Mouse (Mus musculus): ENCODE data around the gene Ovol1.

The Ovol1 gene

GRCm38 (mm10) chr19:5560457-5561041 is at the start of gene Ovol1:
Ovol1 (minus strand) TSS chr19:5560646.
- DNase-seq, result peak; percentile 84

- peak; percentile 94 for DNase-seq
These were observed 49.3 kb upstream of the Ovol1 start, which contains the start of gene Kat5 for GRCm38 (mm10) chr19:5609547-5610404. Kat5 (minus strand) TSS chr19:5610237.

GRCm38 (mm10) chr19:5609171-5609546 is 48.7 kb upstream of the Ovol1 start:
- DNase-seq, result no peak

GRCm38 (mm10) chr19:5608707-5609106 is 48.3 kb upstream of the Ovol1 start:
- no peak for DNase-seq

- DNase-seq, result no peak
These were observed 47.4 kb upstream of the Ovol1 start for GRCm38 (mm10) chr19:5607705-5608410.

GRCm38 (mm10) chr19:5606196-5606595 is 45.8 kb upstream of the Ovol1 start:
- DNase-seq, result no peak

GRCm38 (mm10) chr19:5605126-5605525 is 44.7 kb upstream of the Ovol1 start:
- DNase-seq, result no peak

- no peak for DNase-seq
These were observed 43.2 kb upstream of the Ovol1 start for GRCm38 (mm10) chr19:5603664-5604063.

DNA sequence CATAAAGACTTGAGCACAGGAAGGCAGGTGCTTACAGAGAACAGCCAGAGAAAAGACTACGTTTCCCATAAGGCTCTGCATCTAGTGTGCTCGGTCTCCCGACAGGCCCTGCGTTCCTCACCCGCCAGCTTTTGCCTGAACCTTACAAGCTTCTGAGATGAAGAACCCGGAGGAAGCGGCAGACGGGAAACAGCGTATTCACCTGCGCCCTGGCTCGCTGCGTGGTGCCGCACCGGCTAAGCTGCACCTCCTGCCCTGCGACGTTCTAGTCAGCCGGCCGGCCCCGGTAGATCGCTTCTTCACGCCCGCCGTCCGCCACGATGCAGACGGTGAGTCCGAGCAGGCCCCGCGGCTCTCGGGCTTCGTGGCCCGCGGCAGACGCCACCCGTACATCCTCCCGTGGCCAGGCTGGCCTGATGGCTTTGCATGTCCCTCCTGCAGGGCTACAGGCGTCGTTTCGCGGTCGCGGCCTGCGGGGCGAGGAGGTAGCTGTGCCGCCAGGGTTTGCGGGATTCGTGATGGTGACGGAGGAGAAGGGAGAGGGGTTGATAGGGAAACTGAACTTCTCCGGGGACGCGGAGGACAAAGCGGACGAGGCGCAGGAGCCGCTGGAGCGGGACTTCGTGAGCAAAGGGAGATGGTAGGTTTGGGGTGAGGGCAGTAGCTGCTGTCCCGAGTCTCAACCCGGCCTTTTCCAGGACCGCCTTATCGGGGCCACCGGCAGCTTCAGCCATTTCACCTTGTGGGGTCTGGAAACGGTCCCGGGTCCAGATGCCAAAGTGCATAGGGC is 41.5 kb upstream of the Ovol1 start, which contains the start of gene Rnaseh2c:
Rnaseh2c (plus strand) TSS at position 122 of the 790 bp plus-strand sequence.
- peak; percentile 90 for DNase-seq

DNA sequence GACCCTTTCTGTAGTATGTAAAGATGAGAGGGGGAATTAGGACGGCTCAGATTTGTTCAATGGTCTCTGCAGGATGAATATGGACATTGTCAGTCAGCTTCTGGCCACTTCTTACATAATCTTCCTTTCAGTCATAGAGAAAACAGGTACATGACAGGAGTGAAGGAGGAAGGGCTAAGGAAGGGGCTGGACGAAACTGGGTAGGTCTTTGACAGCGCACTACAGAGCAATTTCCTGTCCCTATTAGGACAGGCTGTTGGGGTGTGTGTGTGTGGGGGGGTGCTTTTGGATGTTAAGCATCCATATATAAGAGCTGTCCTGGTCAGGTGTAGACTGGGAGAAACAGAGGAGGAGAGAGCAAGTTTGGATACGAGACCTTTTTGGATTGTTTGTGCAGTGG is 38.8 kb upstream of the Ovol1 start:
- no peak for DNase-seq

DNA sequence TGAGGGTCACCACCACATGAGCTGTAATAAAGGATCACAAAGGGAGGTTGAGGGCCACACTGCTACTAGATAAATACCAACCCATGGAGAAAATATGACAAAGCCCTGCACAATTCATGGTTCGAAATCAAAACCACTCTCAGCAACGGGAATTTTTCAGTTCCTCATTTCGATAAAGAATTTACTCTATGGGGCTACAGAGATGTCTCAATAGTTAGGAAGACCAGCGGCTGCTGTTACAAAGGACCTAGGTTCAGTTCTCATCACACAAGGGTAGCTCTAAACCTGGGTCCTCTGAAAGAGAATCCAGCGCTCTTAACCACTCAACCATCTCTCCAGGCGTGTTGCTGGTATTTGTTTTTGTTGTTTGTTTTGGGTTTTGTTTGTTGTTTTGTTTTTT is 31.4 kb upstream of the Ovol1 start:
- DNase-seq, result no peak

DNA sequence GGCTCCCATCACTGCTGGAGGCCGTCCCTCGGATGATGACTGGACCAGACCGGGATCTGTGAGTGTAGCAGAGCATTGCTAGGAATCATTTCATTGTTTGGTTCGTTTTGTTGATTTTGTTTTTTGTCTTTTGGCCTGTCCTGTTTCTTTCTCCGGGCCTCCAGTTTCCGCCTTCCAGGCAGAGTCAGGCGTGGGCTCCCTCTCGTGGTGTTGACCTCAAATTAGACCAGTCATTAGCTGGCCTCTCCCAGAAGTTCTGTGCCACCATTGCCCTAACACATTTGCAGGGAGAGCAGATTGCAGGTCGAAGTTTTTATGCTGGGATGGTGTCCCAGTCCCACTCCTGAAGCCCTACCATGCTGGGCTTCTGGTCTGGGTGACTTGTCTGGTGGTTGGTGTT is 28.7 kb upstream of the Ovol1 start:
- DNase-seq, result no peak

- no peak for DNase-seq
These were observed 21.5 kb upstream of the Ovol1 start for GRCm38 (mm10) chr19:5581995-5582394.

DNA sequence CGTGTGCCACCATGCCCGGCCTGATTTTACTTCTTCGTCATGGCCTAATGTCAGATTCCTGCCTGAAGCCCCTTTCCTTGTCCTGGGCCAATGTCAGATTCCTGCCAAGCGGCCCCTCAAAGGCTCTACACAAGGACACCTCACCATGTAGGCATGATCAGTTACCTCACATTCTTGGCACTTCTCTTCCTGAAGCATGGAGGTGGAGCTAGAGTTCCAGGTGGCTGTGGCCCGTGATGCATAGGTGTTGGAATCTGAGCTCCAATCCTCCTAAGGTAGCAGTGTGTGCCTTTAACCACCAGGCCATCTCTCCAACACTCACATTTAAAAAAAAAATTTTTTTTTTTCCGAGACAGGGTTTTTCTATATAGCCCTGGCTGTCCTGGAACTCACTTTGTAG is 20.3 kb upstream of the Ovol1 start:
- DNase-seq, result no peak

- DNase-seq, result no peak
These were observed 19.5 kb upstream of the Ovol1 start for GRCm38 (mm10) chr19:5579971-5580370.

DNA sequence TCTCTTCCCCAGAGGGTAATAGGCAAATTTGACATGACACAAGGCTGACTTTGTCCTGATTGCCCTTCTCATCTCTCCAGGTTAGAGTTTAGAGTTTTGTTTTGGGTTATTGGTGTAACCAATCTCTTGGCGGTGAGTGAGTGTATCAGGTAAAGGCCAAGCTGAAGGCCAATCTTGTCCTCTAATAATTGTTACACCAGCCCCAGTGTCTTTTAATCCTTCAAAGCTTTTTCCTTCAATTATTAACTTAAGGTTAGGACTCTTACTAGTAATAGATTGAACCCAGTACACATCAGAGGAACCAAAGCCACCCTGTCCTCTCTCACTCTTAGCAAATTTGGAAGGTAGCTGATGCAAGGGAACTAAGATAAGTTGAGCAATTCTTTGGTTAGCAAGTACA is 14.9 kb upstream of the Ovol1 start:
- no peak for DNase-seq

- DNase-seq, result peak; percentile 92
These were observed 12.1 kb upstream of the Ovol1 start for GRCm38 (mm10) chr19:5572331-5573125.

GRCm38 (mm10) chr19:5571831-5572230 is 11.4 kb upstream of the Ovol1 start:
- DNase-seq, result peak; percentile 59

- no peak for DNase-seq
These were observed 10.2 kb upstream of the Ovol1 start for GRCm38 (mm10) chr19:5570353-5571246.

- no peak for DNase-seq
These were observed 9.1 kb upstream of the Ovol1 start for GRCm38 (mm10) chr19:5569521-5569920.
